In genomic region chr8:111259408-111259741, GRCm38 (mm10) we compare ENCODE assay signal across 8 mouse cellular contexts. TPM values are rescaled to one million over a fixed set of nuclear protein-coding genes. Genes with fewer than 3 reads are reported as not detected.
DNase-seq lines count a peak whose midpoint lies in the region; ATAC-seq and TF ChIP-seq lines count a peak whose summit lies in the region.

No protein-coding gene starts in this region.

- H3K4me1 ChIP-seq in heart, embryonic 13.5 days, result peaks cover 33% of the 10 kb centered on the region
- peaks cover 53% of the 10 kb centered on the region for H3K4me1 ChIP-seq in G1E (ENCODE audit: insufficient read depth, low read depth, low read length)

- no peaks in the 10 kb centered on the region for H3K27me3 ChIP-seq in heart, embryonic 13.5 days (replicated peaks)
- peaks cover 4% of the 10 kb centered on the region for H3K27me3 ChIP-seq in G1E (ENCODE audit: insufficient read depth, low read length)

- peak overlapping the region; percentile 97 for H3K27ac ChIP-seq in heart, embryonic 13.5 days (replicated peaks)

- peaks cover 11% of the 10 kb centered on the region; the same call in 1 of the 2 replicates for H3K36me3 ChIP-seq in heart, embryonic 13.5 days
- H3K36me3 ChIP-seq in G1E (replicated peaks), result peaks cover 4% of the 10 kb centered on the region

- peak overlapping the region; percentile 78 for H3K4me3 ChIP-seq in heart, embryonic 13.5 days
- peak overlapping the region; percentile 97 for H3K4me3 ChIP-seq in G1E (ENCODE audit: low read depth, low read length)

- H3K9me3 ChIP-seq in heart, embryonic 13.5 days, result no peaks in the 10 kb centered on the region
- no peaks in the 10 kb centered on the region for H3K9me3 ChIP-seq in G1E (replicated peaks)

- H3K4me2 ChIP-seq in heart, embryonic 13.5 days, result peak overlapping the region; percentile 77

- WGBS in heart, embryonic 13.5 days, result 11% methylated on average over 13 of the region's 13 CpGs

- no peak for DNase-seq in heart, postnatal 36 days
- peak; percentile 24 for DNase-seq in G1E (ENCODE audit: low spot score)
- DNase-seq in frontal cortex, postnatal 10 days (ENCODE audit: low spot score in 2 of 2), result no peak
- DNase-seq in gastrocnemius, postnatal 14 days, result no peak
- no peak for DNase-seq in adrenal gland, postnatal 10 days

- ATAC-seq in heart, embryonic 13.5 days (ENCODE audit: extremely low read depth, insufficient number of reproducible peaks, low FRiP score, low TSS enrichment), result no peak
- no peak for ATAC-seq in G1E (ENCODE audit: extremely low read depth, insufficient number of reproducible peaks, low FRiP score, poor library complexity, severe bottlenecking)
- peak; percentile 39 to 60 for ATAC-seq in hematopoietic stem cell, adult 5-6 weeks (replicated peaks in 1 of 2; ENCODE audit: insufficient read depth in 1 of 2, low FRiP score in 2 of 2, low TSS enrichment in 1 of 2, low read depth in 1 of 2, poor library complexity in 2 of 2, severe bottlenecking in 2 of 2)
- peak; percentile 44 for ATAC-seq in megakaryocyte progenitor cell, adult 5-6 weeks (replicated peaks; ENCODE audit: poor library complexity)

- TF ChIP-seq CTCF in G1E (IDR thresholded peaks at IDR 0.05; ENCODE audit: low read depth, low read length), result no peak

- H3K9ac ChIP-seq in heart, embryonic 13.5 days, result peak overlapping the region; percentile 93

- intact Hi-C loops in heart, postnatal 36 days (cut with DNase I), result loop anchor here (1.0 to 5.0 kb wide), 2 partner anchors 62 to 114 kb away; no protein-coding TSS in a partner anchor
- intact Hi-C loops in gastrocnemius, postnatal 14 days (cut with DNase I; ENCODE audit: low total_unique reads), result loop anchor here (5.0 kb wide), 1 partner anchor 102 kb away; no protein-coding TSS in a partner anchor

RNA-seq across cellular contexts. Expression of gene Glg1, which starts 0.4 kb away (rescaled TPM):
- 56.6 and 61.5 TPM in 2 replicates for polyA plus RNA-seq in heart, embryonic 13.5 days (2015; fragmentation: Nextera tagmentation; extraction: Ambion mirVana)
- total RNA-seq in heart, postnatal 36 days (2021), result 100 to 1,000 TPM; 102 to 106 TPM
- total RNA-seq in G1E (2014; fragmentation: Nextera tagmentation), result 71.0 and 71.8 TPM in 2 replicates
- 15.5 and 22.7 TPM in 2 replicates for total RNA-seq in G1E (2017)
- polyA plus RNA-seq in G1E (2012), result 10.8 and 12.7 TPM in 2 replicates
- 50.0 and 52.4 TPM in 2 replicates for total RNA-seq in hematopoietic stem cell, adult 5-6 weeks (2017)
- total RNA-seq in megakaryocyte progenitor cell, adult 5-6 weeks (2015), result 43.0 and 47.1 TPM in 2 replicates
- total RNA-seq in megakaryocyte progenitor cell, adult 5-6 weeks (2017), result 41.0 and 46.7 TPM in 2 replicates
- 10 to 100 TPM; 47.3 to 51.4 TPM for total RNA-seq in gastrocnemius, postnatal 14 days (2021)
- total RNA-seq in adrenal gland, postnatal 10 days (2021), result 10 to 100 TPM; 79.4 to 92.1 TPM

RNA-seq across cellular contexts. Expression of gene Rfwd3, which starts 40.6 kb away (rescaled TPM):
- 34.6 and 36.1 TPM in 2 replicates for polyA plus RNA-seq in heart, embryonic 13.5 days (2015; fragmentation: Nextera tagmentation; extraction: Ambion mirVana)
- total RNA-seq in heart, postnatal 36 days (2021), result 10 to 100 TPM; 16.7 to 21.3 TPM
- total RNA-seq in G1E (2014; fragmentation: Nextera tagmentation) (58.1 and 72.0 TPM in 2 replicates), G1E (2017) (79.2 and 83.2 TPM in 2 replicates)
- 4.0 and 4.9 TPM in 2 replicates for polyA plus RNA-seq in G1E (2012)
- 55.8 and 56.8 TPM in 2 replicates for total RNA-seq in hematopoietic stem cell, adult 5-6 weeks (2017)
- total RNA-seq in megakaryocyte progenitor cell, adult 5-6 weeks (2015), result 59.5 and 62.3 TPM in 2 replicates
- total RNA-seq in megakaryocyte progenitor cell, adult 5-6 weeks (2017), result 73.7 and 77.4 TPM in 2 replicates
- 1 to 10 TPM; 6.1 to 6.9 TPM for total RNA-seq in gastrocnemius, postnatal 14 days (2021)
- total RNA-seq in adrenal gland, postnatal 10 days (2021), result 10 to 100 TPM; 38.5 to 53.0 TPM

Comparison
In these comparisons a context has a peak if more than half of its experiments do, and no peak if none do; other contexts are left out.
1. ATAC-seq: peak in hematopoietic stem cell, adult 5-6 weeks (2 of 2) and megakaryocyte progenitor cell, adult 5-6 weeks (single experiment); none in heart, embryonic 13.5 days (single experiment) and G1E (single experiment).